Mouse (Mus musculus) limb, embryonic 12.5 days (tissue): ENCODE measurements at regions not wholly inside any gene's neighbourhood (a gene's known extent, or its start where the extent isn't known, plus 50 kb on each side); places are given as distances from the start of the nearest gene placed in this dataset.

Experiments used
- ATAC-seq: fragments of 200-750 bp; cut with Nextera tagmentation; 2 replicates; pipeline ENCODE4 v1.8.0; 2017; ENCODE audit warnings: low read depth, moderate TSS enrichment; ENCODE audit not compliant: insufficient number of reproducible peaks, insufficient read depth, low FRiP score, low TSS enrichment
- H3K27ac ChIP-seq: fragments of 300-500 bp; sonication (generic); 2 replicates; pipeline ENCODE4 v1.5.1; 2016; ENCODE audit warnings: mild to moderate bottlenecking, moderate library complexity
- H3K27me3 ChIP-seq: fragments of 300-500 bp; sonication (generic); 2 replicates; pipeline ENCODE4 v1.6.1; 2016; ENCODE audit warnings: mild to moderate bottlenecking, moderate library complexity
- H3K36me3 ChIP-seq: fragments of 300-500 bp; sonication (generic); 2 replicates; pipeline ENCODE4 v1.6.1; 2016; ENCODE audit warnings: mild to moderate bottlenecking, moderate library complexity
- H3K4me1 ChIP-seq: fragments of 300-500 bp; sonication (generic); replicated peaks from 2 replicates; pipeline ENCODE4 v1.6.1; 2016
- H3K4me2 ChIP-seq: fragments of 300-500 bp; sonication (generic); 2 replicates; pipeline ENCODE4 v1.6.1; 2016; ENCODE audit warnings: mild to moderate bottlenecking, moderate library complexity
- H3K4me3 ChIP-seq: fragments of 300-500 bp; sonication (generic); replicated peaks from 2 replicates; pipeline ENCODE4 v1.5.1; 2016; ENCODE audit warnings: mild to moderate bottlenecking
- H3K9ac ChIP-seq: fragments of 300-500 bp; sonication (generic); replicated peaks from 2 replicates; pipeline ENCODE4 v1.6.1; 2016; ENCODE audit warnings: mild to moderate bottlenecking, moderate library complexity
- H3K9me3 ChIP-seq: fragments of 300-500 bp; sonication (generic); 2 replicates; pipeline ENCODE4 v1.6.1; 2016; ENCODE audit warnings: mild to moderate bottlenecking, moderate library complexity
- WGBS: fragments of 180-500 bp; shearing (Covaris S2); methylation state at CpG from one replicate; pipeline ENCODE4 v1.1.7; 2016; 5-methylcytosine and 5-hydroxymethylcytosine counted together

DNA sequence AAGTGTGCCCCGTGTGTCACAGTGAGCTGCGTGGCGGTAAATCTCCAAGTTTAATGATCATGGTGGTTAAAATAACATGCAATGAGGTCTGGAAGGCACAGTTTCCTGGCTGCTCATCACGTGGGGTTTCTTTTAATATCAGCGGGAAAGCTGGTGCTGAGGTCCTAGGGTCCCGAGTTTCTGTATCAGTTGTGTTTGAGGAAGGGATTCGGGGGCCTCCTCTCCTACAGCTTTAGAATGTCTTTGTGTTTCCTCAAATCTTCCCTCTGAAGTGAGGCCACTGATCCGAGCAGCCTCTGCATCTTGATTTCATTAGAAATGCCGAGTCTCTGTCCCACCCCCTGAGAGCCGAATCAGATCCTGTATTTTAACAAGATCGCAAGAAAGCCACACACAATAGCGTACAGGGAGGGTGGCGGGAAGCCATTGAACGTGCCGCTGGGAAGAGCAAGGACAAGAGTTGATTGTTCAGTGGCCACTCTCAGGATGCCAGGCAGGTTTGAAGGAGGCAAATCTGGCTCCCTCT, 215.5 kb downstream of the Ppp4r2 start:
- no peak overlapping the region for H3K4me3 ChIP-seq
- no peak overlapping the region for H3K4me2 ChIP-seq
- no peaks in the 10 kb centered on the region for H3K27me3 ChIP-seq
- WGBS, result 39% methylated on average over 15 of the region's 15 CpGs
- peaks cover 12% of the 10 kb centered on the region for H3K4me1 ChIP-seq
- no peaks in the 10 kb centered on the region for H3K9me3 ChIP-seq
- H3K36me3 ChIP-seq, result no peaks in the 10 kb centered on the region
- H3K9ac ChIP-seq, result no peak overlapping the region
- no peak for ATAC-seq
- H3K27ac ChIP-seq, result no peak overlapping the region

- H3K4me2 ChIP-seq, result no peak overlapping the region
- 23% methylated on average over 7 of the region's 7 CpGs for WGBS
- H3K4me1 ChIP-seq, result peaks cover 6% of the 10 kb centered on the region; the same call in 1 of the 2 replicates
- no peak overlapping the region for H3K9ac ChIP-seq
- no peak for ATAC-seq
- H3K4me3 ChIP-seq, result no peak overlapping the region
- no peak overlapping the region for H3K27ac ChIP-seq
- H3K27me3 ChIP-seq, result no peaks in the 10 kb centered on the region; the same call in 1 of the 2 replicates
- H3K9me3 ChIP-seq, result no peaks in the 10 kb centered on the region
- H3K36me3 ChIP-seq, result no peaks in the 10 kb centered on the region
These were observed 221.5 kb downstream of the Ppp4r2 start for GRCm38 (mm10) chr6:101054880-101055279.

GRCm38 (mm10) chr6:101056318-101056717, 222.9 kb downstream of the Ppp4r2 start:
- H3K9ac ChIP-seq, result no peak overlapping the region
- no peaks in the 10 kb centered on the region; the same call in 1 of the 2 replicates for H3K27me3 ChIP-seq
- no peak for ATAC-seq
- H3K27ac ChIP-seq, result no peak overlapping the region
- H3K4me2 ChIP-seq, result no peak overlapping the region
- no peaks in the 10 kb centered on the region for H3K36me3 ChIP-seq
- H3K9me3 ChIP-seq, result no peaks in the 10 kb centered on the region
- H3K4me3 ChIP-seq, result no peak overlapping the region
- 92% methylated on average over 13 of the region's 13 CpGs for WGBS
- peaks cover 6% of the 10 kb centered on the region; the same call in 1 of the 2 replicates for H3K4me1 ChIP-seq

- Histone ChIP-seq H3K9ac (no peak overlapping the region), H3K27me3 (no peaks in the 10 kb centered on the region; the same call in 1 of the 2 replicates), H3K27ac (no peak overlapping the region), H3K36me3 (no peaks in the 10 kb centered on the region), H3K4me2 (no peak overlapping the region), H3K9me3 (no peaks in the 10 kb centered on the region), H3K4me1 (peaks cover 6% of the 10 kb centered on the region; the same call in 1 of the 2 replicates), H3K4me3 (no peak overlapping the region)
- 69% methylated on average over 8 of the region's 8 CpGs for WGBS
- ATAC-seq, result no peak
These were observed 225.6 kb downstream of the Ppp4r2 start for GRCm38 (mm10) chr6:101059058-101059457.

DNA sequence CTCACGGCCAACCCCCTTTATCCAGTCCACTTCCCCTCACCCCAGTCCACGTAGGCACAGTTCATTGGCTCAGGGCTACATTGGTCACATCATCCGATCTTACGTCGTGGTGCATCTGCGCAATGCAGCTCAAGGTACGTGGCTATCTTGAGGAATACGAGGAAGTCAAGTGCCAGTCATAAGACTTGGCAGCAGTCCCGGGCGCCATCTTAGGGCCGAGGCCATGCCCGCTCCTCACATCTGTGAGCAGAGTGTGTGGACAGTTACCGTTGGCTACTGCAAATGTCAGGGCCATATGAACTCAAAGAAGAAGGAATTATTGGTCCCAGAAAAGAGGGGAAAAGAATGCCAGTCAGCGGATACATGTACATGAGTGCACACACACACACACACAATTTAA, 228.8 kb downstream of the Ppp4r2 start:
- no peak overlapping the region for H3K27ac ChIP-seq
- no peaks in the 10 kb centered on the region for H3K9me3 ChIP-seq
- H3K36me3 ChIP-seq, result no peaks in the 10 kb centered on the region
- H3K4me2 ChIP-seq, result no peak overlapping the region
- no peaks in the 10 kb centered on the region; the same call in 1 of the 2 replicates for H3K27me3 ChIP-seq
- ATAC-seq, result no peak
- H3K9ac ChIP-seq, result no peak overlapping the region
- WGBS, result 94% methylated on average over 14 of the region's 14 CpGs
- H3K4me1 ChIP-seq, result peaks cover 6% of the 10 kb centered on the region; the same call in 1 of the 2 replicates
- no peak overlapping the region for H3K4me3 ChIP-seq

DNA sequence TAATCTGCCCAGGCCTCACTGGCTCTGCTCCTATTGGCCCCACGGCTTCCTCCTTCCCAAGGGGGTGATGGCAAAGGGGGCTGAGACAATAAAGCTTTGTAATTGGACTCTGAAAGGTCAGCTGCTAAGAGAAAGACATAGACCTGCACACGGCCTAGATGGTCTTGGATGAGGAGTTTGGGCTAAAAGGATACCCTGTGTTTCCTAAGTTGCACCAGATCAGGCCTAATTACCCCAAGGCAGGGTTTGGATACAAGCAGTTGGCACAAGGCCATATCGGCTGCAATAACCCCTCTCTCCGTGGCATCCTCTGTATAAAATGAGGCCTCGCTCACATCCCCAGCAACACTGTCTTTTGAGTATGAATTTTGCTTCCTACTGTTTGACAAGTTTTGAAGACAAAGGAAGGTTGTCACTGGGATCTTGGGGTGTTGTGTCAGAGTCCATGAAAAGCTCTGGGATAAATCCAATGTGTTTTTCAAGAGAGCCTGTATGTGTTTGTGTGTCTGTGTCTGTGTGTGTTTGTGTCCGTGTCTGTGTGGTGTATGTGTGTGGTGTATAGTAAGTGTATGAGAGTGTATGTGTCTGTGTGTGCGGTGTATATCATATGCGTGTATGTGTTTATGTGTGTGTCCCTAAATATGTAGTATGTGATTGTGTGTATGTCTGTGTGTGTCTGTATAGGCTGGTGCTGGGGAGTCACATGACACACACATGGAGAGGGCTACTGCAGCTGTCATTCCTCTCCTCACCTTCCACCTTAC, 242.5 kb downstream of the Ppp4r2 start:
- Histone ChIP-seq H3K27me3 (no peaks in the 10 kb centered on the region), H3K4me1 (peaks cover 10% of the 10 kb centered on the region; the same call in 1 of the 2 replicates), H3K9ac (no peak overlapping the region), H3K27ac (no peak overlapping the region), H3K36me3 (no peaks in the 10 kb centered on the region), H3K4me2 (no peak overlapping the region), H3K9me3 (no peaks in the 10 kb centered on the region), H3K4me3 (no peak overlapping the region)
- no peak; the same call in 1 of the 2 replicates for ATAC-seq
- WGBS, result 76% methylated on average over 8 of the region's 8 CpGs

DNA sequence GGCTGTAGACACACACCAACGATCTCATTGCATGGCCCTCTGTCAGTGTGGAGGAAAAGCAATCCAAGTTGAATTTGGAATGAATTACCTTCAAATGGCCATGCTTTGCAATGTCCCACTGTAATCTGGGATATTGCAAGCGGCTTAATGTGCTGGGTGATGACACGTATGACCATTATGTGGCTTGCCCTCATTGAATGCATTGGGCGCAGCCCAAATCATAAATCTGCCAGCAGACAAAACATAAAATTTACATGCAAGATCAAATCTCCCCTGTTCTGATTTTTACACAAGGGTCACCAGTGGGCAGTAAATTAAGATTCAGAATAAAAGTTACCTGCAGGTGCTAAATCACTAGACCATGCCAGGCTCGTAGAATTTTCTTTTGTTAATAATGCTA, 244.9 kb downstream of the Ppp4r2 start:
- Histone ChIP-seq H3K27ac (no peak overlapping the region), H3K36me3 (no peaks in the 10 kb centered on the region), H3K4me3 (no peak overlapping the region), H3K4me1 (peaks cover 5% of the 10 kb centered on the region; the same call in 1 of the 2 replicates), H3K9me3 (no peaks in the 10 kb centered on the region), H3K27me3 (no peaks in the 10 kb centered on the region), H3K9ac (no peak overlapping the region), H3K4me2 (no peak overlapping the region)
- 77% methylated on average over 5 of the region's 5 CpGs for WGBS
- ATAC-seq, result no peak

DNA sequence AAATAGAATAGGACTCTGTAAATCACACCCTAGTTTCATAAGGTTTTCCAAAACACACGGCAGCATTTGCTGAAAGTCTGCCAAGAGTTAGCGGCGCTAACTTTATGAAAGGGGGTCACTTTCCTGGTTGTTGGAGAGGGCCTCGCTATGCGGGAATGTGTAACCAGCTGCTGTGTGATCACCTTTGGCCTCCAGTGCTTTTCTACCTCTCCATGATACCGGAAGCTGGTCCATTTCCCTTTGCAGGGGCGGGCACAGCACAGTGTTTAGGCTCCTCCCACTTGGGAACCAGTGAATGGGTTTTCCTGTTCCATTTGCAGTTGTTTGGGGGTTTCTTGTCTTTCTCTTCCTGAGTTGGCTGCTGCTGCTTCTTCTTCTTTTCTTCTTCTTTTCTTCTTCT, 250.3 kb downstream of the Ppp4r2 start:
- no peaks in the 10 kb centered on the region for H3K27me3 ChIP-seq
- H3K27ac ChIP-seq, result 0 out of 2 replicates have a peak overlapping the region, but pooled peaks have one; percentile 25
- H3K36me3 ChIP-seq, result no peaks in the 10 kb centered on the region
- WGBS, result 58% methylated on average over 7 of the region's 7 CpGs
- no peaks in the 10 kb centered on the region for H3K9me3 ChIP-seq
- no peak overlapping the region for H3K9ac ChIP-seq
- no peak for ATAC-seq
- H3K4me2 ChIP-seq, result no peak overlapping the region
- H3K4me3 ChIP-seq, result no peak overlapping the region
- no peaks in the 10 kb centered on the region for H3K4me1 ChIP-seq

- WGBS, result 13% methylated on average over 10 of the region's 10 CpGs
- H3K4me1 ChIP-seq, result peaks cover 4% of the 10 kb centered on the region
- no peaks in the 10 kb centered on the region for H3K9me3 ChIP-seq
- H3K4me2 ChIP-seq, result no peak overlapping the region
- ATAC-seq, result no peak
- no peaks in the 10 kb centered on the region for H3K36me3 ChIP-seq
- no peaks in the 10 kb centered on the region for H3K27me3 ChIP-seq
- H3K9ac ChIP-seq, result no peak overlapping the region
- H3K4me3 ChIP-seq, result no peak overlapping the region
- H3K27ac ChIP-seq, result no peak overlapping the region
These were observed 258.8 kb downstream of the Ppp4r2 start for GRCm38 (mm10) chr6:101092179-101092578.
